Mouse (Mus musculus) embryonic facial prominence, embryonic 13.5 days (tissue): Measurements from ENCODE around the gene Clk2. TPM values are rescaled to one million over a fixed set of nuclear protein-coding genes. Genes with fewer than 3 reads are reported as not detected.

Source experiments
- ATAC-seq: fragments of 200-750 bp; cut with Nextera tagmentation; 2 replicates; pipeline ENCODE4 v1.8.0; 2017; ENCODE audit warnings: low read depth; ENCODE audit not compliant: insufficient number of reproducible peaks, insufficient read depth, low FRiP score, low TSS enrichment
- H3K27ac ChIP-seq: fragments of 300-500 bp; sonication (generic); 2 replicates; pipeline ENCODE4 v1.5.1; 2015; ENCODE audit warnings: moderate library complexity, mild to moderate bottlenecking, inconsistent platforms
- H3K27me3 ChIP-seq: fragments of 300-500 bp; sonication (generic); 2 replicates; pipeline ENCODE4 v1.6.1; 2015; ENCODE audit warnings: mild to moderate bottlenecking, inconsistent platforms
- H3K36me3 ChIP-seq: fragments of 300-500 bp; sonication (generic); 2 replicates; pipeline ENCODE4 v1.6.1; 2015; ENCODE audit warnings: mild to moderate bottlenecking, inconsistent platforms
- H3K4me1 ChIP-seq: fragments of 300-500 bp; sonication (generic); 2 replicates; pipeline ENCODE4 v1.6.1; 2015; ENCODE audit warnings: inconsistent platforms
- H3K4me2 ChIP-seq: fragments of 300-500 bp; sonication (generic); 2 replicates; pipeline ENCODE4 v1.6.1; 2015; ENCODE audit warnings: moderate library complexity, mild to moderate bottlenecking, inconsistent platforms
- H3K4me3 ChIP-seq: fragments of 300-500 bp; sonication (generic); 2 replicates; pipeline ENCODE4 v1.5.1; 2015; ENCODE audit warnings: mild to moderate bottlenecking, inconsistent platforms
- H3K9ac ChIP-seq: fragments of 300-500 bp; sonication (generic); 2 replicates; pipeline ENCODE4 v1.6.1; 2015; ENCODE audit warnings: mild to moderate bottlenecking, inconsistent platforms
- H3K9me3 ChIP-seq: fragments of 300-500 bp; sonication (generic); 2 replicates; pipeline ENCODE4 v1.6.1; 2016; ENCODE audit warnings: inconsistent platforms
- WGBS: fragments of 180-500 bp; shearing (Covaris S2); methylation state at CpG from one replicate; pipeline ENCODE4 v1.1.7; 2015; ENCODE audit warnings: mixed read lengths; 5-methylcytosine and 5-hydroxymethylcytosine counted together
- polyA plus RNA-seq: library from polyadenylated mRNA; unstranded; fragments of >200 nt; fragmentation: Nextera tagmentation; extraction: Ambion mirVana; gene quantifications from 2 replicates; pipeline ENCODE4 v1.2.1, GENCODE M21; 2015

Gene Clk2
- polyA plus RNA-seq = 39.9 and 41.8 TPM in 2 replicates

GRCm38 (mm10) chr3:89164506-89165267 is at the start of gene Clk2:
Gene Clk2, plus strand, starts transcription at chr3:89164795.
- Histone ChIP-seq H3K9ac (peak within 1 kb of the TSS; percentile 98), H3K27me3 (peaks cover 3% of the 10 kb centered on the region; the same call in 1 of the 2 replicates), H3K4me1 (peaks cover 18% of the 10 kb centered on the region), H3K4me2 (peak within 1 kb of the TSS; percentile 81), H3K9me3 (no peaks in the 10 kb centered on the region), H3K27ac (peak within 1 kb of the TSS; percentile 98), H3K4me3 (peak within 1 kb of the TSS; percentile 86), H3K36me3 (peaks cover 32% of the 10 kb centered on the region)
- WGBS = under 1% methylated on average over 78 of the region's 79 CpGs
- ATAC-seq = peak; percentile 93

DNA sequence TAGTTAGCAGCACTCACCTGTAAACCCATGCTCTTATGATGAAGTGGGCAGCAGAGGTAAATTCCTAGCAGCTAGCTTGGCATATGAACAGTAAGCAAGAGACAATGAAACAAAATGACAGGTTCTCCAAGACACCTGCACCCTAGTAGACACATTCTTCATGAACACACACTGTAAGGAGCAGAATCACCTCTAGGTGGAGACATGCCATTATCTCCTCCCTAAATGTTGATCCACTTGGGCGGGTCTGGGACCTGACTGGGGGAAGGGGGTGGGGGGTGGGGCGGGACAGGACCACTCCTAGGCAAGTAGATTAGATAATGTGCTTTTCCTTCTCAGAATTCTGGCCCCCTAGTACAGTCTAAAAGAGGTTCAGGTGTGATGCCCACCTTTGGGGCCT is 49.1 kb upstream of the Clk2 start:
- no peaks in the 10 kb centered on the region for H3K4me1 ChIP-seq
- H3K9me3 ChIP-seq = no peaks in the 10 kb centered on the region
- 11% methylated on average over 2 of the region's 2 CpGs for WGBS
- no peak for ATAC-seq
- H3K4me3 ChIP-seq = no peak overlapping the region
- no peak overlapping the region for H3K9ac ChIP-seq
- H3K27ac ChIP-seq = no peak overlapping the region
- H3K27me3 ChIP-seq = no peaks in the 10 kb centered on the region
- no peak overlapping the region for H3K4me2 ChIP-seq
- no peaks in the 10 kb centered on the region for H3K36me3 ChIP-seq

DNA sequence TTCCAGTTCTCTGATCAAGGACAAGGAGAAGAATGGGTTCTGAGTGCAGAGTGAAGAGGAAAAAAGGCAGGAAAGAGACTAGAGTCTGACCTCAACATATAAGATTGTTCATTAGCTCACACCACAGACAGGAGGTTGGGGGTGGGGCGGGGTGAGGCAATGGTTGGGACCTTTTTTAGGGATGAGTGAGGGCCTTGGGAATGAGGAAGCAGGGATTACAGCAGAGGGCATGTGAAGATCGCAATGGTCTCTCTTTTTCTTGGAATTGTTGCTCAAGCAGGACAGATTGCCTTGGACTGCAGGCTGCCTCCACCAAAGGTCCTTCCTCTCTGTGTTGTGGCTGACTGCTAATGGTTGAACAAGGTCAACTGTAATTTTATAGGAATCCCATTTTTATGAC is 41.3 kb upstream of the Clk2 start:
- H3K9me3 ChIP-seq = no peaks in the 10 kb centered on the region
- no peak overlapping the region for H3K4me2 ChIP-seq
- H3K36me3 ChIP-seq = no peaks in the 10 kb centered on the region
- WGBS = 75% methylated on average over 2 of the region's 2 CpGs
- no peak for ATAC-seq
- H3K9ac ChIP-seq = no peak overlapping the region
- H3K4me3 ChIP-seq = no peak overlapping the region
- H3K27me3 ChIP-seq = no peaks in the 10 kb centered on the region
- H3K4me1 ChIP-seq = no peaks in the 10 kb centered on the region
- H3K27ac ChIP-seq = no peak overlapping the region

GRCm38 (mm10) chr3:89124241-89124640 is 40.4 kb upstream of the Clk2 start:
- Histone ChIP-seq H3K9ac (no peak overlapping the region), H3K4me3 (no peak overlapping the region), H3K27ac (no peak overlapping the region), H3K36me3 (no peaks in the 10 kb centered on the region), H3K27me3 (no peaks in the 10 kb centered on the region), H3K4me2 (no peak overlapping the region), H3K4me1 (no peaks in the 10 kb centered on the region), H3K9me3 (no peaks in the 10 kb centered on the region)
- no peak for ATAC-seq
- 78% methylated on average over 3 of the region's 3 CpGs for WGBS

DNA sequence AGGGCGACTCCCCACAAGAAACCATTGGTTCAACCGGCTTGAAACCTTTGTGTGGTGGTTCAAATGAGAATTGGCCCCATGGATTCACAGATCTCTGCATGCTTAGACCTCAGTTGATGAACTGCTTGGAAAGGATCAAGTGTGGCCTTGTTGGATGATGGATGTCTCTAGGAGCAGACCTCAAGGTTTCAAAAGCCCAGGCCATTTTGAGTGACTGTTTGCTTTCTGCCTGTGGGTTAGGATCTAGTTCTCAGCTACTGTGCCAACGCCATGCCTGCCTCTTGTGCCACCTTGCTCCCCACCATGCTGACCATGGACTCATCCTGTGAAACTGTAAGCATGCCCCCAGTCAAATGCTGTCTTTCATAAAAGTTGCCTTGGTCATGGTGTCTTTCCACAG is 38.6 kb upstream of the Clk2 start:
- Histone ChIP-seq H3K36me3 (no peaks in the 10 kb centered on the region), H3K27ac (no peak overlapping the region), H3K9ac (no peak overlapping the region), H3K27me3 (no peaks in the 10 kb centered on the region), H3K4me3 (no peak overlapping the region), H3K4me1 (no peaks in the 10 kb centered on the region), H3K9me3 (no peaks in the 10 kb centered on the region), H3K4me2 (no peak overlapping the region)
- 89% methylated on average over 3 of the region's 3 CpGs for WGBS
- no peak for ATAC-seq

GRCm38 (mm10) chr3:89129908-89130307 is 34.7 kb upstream of the Clk2 start:
- Histone ChIP-seq H3K36me3 (no peaks in the 10 kb centered on the region), H3K9me3 (no peaks in the 10 kb centered on the region), H3K4me3 (no peak overlapping the region), H3K4me2 (no peak overlapping the region), H3K9ac (no peak overlapping the region), H3K4me1 (peaks cover 10% of the 10 kb centered on the region), H3K27ac (no peak overlapping the region), H3K27me3 (peaks cover 8% of the 10 kb centered on the region; the same call in 1 of the 2 replicates)
- WGBS = 90% methylated on average over 3 of the region's 3 CpGs
- no peak for ATAC-seq

GRCm38 (mm10) chr3:89131816-89132215 is 32.8 kb upstream of the Clk2 start:
- no peak for ATAC-seq
- 37% methylated on average over 4 of the region's 4 CpGs for WGBS
- no peaks in the 10 kb centered on the region for H3K9me3 ChIP-seq

GRCm38 (mm10) chr3:89132285-89133062 is 32.1 kb upstream of the Clk2 start:
- Histone ChIP-seq H3K9me3 (no peaks in the 10 kb centered on the region), H3K4me1 (peaks cover 10% of the 10 kb centered on the region), H3K4me3 (peak overlapping the region; percentile 40), H3K9ac (peak overlapping the region; percentile 62), H3K4me2 (peak overlapping the region; percentile 73), H3K27ac (no peak overlapping the region), H3K36me3 (no peaks in the 10 kb centered on the region), H3K27me3 (peaks cover 15% of the 10 kb centered on the region; the same call in 1 of the 2 replicates)
- ATAC-seq = 0 out of 2 replicates have a peak, but pooled peaks have one; percentile 32
- WGBS = 15% methylated on average over 30 of the region's 30 CpGs

More at GRCm38 (mm10) chr3:89131816-89132215, 32.8 kb upstream of the Clk2 start:
- H3K4me2 ChIP-seq = peak overlapping the region; percentile 73
- no peak overlapping the region for H3K27ac ChIP-seq
- no peaks in the 10 kb centered on the region for H3K36me3 ChIP-seq
- peak overlapping the region; percentile 62 for H3K9ac ChIP-seq
- peaks cover 10% of the 10 kb centered on the region for H3K4me1 ChIP-seq
- peaks cover 15% of the 10 kb centered on the region; the same call in 1 of the 2 replicates for H3K27me3 ChIP-seq
- peak overlapping the region; percentile 40 for H3K4me3 ChIP-seq

GRCm38 (mm10) chr3:89133063-89133450 is 31.5 kb upstream of the Clk2 start:
- Histone ChIP-seq H3K27me3 (peaks cover 15% of the 10 kb centered on the region; the same call in 1 of the 2 replicates), H3K27ac (no peak overlapping the region), H3K4me1 (peaks cover 10% of the 10 kb centered on the region), H3K4me2 (no peak overlapping the region), H3K36me3 (no peaks in the 10 kb centered on the region), H3K4me3 (no peak overlapping the region), H3K9ac (no peak overlapping the region), H3K9me3 (no peaks in the 10 kb centered on the region)
- WGBS = 84% methylated on average over 7 of the region's 7 CpGs
- no peak for ATAC-seq

DNA sequence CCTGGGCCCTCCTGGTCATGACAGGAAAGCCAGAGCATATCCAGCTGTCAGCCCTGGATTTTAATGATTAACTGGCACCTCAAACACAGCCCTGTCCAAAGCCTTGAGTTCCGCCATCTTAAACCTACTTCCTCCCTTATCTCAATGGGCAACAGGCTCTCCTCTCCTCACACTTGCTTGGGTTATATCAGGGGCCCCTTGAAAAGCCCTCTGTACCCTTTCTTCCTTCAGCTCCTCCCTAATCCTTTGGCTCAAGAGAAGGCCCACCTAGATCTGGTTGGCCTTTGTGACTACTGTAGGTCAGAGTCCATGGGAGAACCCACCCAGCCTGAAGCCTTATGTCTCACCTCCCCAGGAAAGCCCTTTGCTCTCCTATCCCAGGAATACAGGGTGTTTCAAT is 30.8 kb upstream of the Clk2 start:
- Histone ChIP-seq H3K9ac (no peak overlapping the region), H3K27ac (no peak overlapping the region), H3K4me2 (no peak overlapping the region), H3K27me3 (peaks cover 15% of the 10 kb centered on the region; the same call in 1 of the 2 replicates), H3K9me3 (no peaks in the 10 kb centered on the region), H3K36me3 (no peaks in the 10 kb centered on the region), H3K4me3 (no peak overlapping the region), H3K4me1 (peaks cover 10% of the 10 kb centered on the region)
- 94% methylated on average over 1 of the region's 1 CpGs for WGBS
- no peak for ATAC-seq

DNA sequence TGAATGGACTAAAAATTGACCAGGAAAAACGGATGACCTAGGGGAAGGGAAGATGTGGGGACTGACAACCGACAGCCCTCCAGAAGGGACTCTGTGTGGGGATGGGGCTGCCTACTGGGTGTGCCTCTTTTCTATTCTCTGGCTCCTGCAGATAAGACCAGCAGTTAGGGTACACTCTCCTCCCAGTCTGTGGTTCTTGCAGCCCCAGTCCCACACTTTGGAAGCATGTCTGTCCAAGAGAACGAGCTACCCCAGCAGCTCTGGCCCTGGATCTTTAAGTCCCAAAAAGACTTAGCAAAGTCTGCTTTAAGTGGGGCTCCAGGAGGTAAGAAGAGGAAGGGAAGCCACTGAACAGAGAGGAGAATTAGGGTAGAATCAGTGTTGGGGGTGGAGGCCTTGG is 28.6 kb upstream of the Clk2 start, which contains the start of gene Pklr:
Gene Pklr (plus strand): TSS at position 185 of the 400 bp plus-strand sequence.
- Histone ChIP-seq H3K4me1 (peaks cover 10% of the 10 kb centered on the region), H3K4me3 (no peak within 1 kb of the TSS), H3K27me3 (peaks cover 15% of the 10 kb centered on the region; the same call in 1 of the 2 replicates), H3K27ac (no peak within 1 kb of the TSS), H3K36me3 (no peaks in the 10 kb centered on the region), H3K4me2 (no peak within 1 kb of the TSS), H3K9me3 (no peaks in the 10 kb centered on the region), H3K9ac (no peak within 1 kb of the TSS)
- WGBS = 49% methylated on average over 3 of the region's 3 CpGs
- ATAC-seq = no peak
